Mouse (Mus musculus) thymus, adult 18-20 months (tissue): ENCODE measurements around the gene Pitx3.
"Not testable (repeated sequence)": the region's sequence is repeated elsewhere in the genome, so short reads cannot be mapped to it uniquely, and the experiment has no call there.

ENCODE experiments used
- DNase-seq, 2 experiments: peaks; one replicate each; pipeline ENCODE4 v3.0.0; 2022; ENCODE audit warnings: mixed read lengths in 2 of 2

Gene Pitx3

DNA sequence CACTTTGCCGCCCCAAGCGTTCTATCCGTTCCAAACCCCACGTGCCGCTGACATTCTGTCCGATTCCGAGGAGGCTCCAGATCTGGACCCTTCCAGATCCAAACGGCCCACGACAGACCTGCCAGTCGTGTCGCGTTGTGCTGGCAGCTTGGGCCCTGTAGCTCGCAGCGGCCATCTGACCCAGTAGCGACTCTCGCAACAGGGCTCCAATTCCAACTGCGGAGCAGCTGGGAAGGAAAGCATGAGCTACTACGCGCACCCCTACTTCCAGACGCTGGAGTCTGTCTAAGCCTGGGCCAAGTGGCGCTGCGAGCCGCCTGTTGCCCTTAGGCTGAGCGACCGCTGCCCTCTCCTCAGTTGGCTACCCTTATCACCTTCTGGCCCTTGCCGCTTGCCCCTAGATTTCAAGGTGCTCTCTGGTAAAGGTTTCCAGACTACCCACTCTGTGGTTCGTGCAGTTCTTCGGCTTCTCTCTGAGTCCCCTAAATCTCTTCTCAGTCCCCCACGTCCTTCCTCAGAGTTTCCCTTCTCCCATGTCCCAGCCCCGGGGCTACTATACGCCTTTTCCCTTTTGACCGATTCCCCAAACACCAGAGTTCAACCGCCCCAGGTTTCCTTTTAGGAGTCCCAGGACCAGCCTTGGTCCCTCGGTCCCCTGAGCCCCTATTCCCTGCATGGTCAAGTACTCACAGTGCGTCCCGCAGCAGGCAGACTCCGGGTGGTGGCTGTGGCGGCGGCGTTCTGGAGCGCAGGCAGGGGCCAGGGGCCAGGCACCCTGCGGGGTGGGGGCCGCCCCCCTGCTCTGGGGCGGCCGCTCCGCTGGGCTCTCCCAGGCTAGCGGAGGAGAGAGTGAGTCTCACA lies at the start of gene Pitx3:
Gene Pitx3 (minus strand): TSS at position 816 of the 861 bp plus-strand sequence.
- no peak for DNase-seq

DNA sequence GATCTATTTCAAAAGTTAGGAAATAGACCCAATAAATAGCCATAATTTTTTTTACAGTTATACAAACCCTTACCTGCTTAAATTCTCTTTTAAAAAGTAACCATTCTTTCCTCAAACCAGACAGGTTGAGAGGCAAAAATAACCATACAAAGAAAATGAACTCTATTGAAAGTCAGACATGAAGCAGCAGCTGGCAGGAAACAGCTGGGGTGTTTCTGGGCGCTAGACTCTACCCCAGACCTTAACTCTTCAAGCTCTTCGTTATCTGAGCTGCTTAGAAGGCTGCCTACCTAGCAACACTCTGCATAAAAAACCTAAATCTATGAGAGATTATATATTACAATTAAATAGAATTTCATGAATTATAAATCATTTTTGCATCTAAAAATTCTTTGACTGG lies 39.1 kb upstream of the Pitx3 start:
- DNase-seq: no peak

DNA sequence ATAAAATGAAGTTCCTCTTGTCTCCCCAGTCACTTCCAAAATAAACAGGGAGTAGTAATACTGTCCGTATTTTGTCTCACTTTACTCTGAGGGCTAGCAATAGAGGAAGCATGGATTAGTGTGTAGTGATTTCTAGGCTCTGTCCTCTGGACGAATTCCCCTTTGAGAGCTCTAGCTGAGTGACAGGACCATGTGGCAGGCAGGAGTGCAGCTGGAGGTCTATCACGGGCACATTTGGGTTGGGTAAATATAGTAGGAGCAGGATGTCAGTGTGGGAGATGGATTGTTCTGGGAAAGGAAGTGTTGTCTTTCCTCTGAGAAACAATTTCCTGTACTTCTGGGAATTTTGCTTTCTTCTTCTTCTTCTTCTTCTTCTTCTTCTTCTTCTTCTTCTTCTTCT lies 38.5 kb upstream of the Pitx3 start:
- no peak for DNase-seq

DNA sequence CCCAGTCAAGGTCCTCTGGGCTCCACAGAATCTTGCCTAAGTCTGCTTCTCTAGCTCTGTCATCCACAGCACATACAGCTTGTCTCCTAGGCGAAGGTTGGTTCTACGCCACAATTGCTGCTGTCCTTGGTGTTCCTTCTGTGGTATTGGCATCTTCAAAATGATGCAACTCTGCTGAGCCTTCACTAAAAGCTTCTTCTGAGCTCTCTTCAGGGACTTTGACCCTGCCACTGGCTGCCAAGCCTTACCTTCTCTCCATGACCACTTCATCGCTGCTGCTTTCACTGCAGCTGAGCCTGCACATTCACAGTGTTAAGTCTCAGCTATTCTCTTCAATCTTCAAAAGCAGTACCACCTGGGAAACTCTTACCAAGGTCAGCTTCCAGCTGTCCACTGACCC lies 34.1 kb upstream of the Pitx3 start:
- DNase-seq: no peak

DNA sequence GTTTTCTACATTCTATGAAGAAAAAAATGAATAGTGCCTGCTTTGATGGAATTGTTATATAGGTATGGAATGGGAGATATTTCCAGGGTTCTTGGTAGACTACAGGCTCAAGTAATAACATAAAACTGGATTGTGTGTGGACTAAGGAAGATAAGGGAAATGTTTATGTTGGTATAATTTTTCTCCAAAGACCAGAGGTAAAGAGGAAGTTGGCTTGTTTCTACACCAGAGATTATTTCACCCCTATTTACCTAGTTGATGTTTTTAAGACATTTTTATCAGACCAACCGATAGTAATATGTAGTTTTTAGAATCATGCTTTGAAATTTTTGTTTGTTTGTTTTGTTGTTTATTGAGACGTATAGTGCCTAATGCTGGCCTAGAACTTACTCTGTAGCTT lies 32.1 kb upstream of the Pitx3 start:
- no peak for DNase-seq

DNA sequence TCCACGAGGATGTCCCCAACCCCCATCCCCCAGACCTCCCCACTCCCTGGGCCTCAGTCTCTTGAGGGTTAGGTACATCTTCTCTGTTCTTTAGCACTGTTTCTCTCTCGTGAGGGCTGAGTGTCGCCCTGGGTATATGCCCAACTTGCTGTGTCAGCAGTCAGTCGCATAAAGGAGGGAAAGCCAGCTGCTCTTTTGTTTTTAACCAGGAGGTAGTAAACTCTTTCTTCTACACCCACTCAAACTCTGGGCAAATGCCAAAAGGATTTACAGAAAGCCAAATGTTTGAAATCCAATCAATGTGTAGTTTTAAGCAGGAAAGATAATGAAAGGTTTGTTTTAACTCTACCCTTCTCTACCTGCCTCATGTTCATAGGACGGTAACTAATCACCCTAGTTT lies 28.9 kb upstream of the Pitx3 start:
- DNase-seq: no peak

DNA sequence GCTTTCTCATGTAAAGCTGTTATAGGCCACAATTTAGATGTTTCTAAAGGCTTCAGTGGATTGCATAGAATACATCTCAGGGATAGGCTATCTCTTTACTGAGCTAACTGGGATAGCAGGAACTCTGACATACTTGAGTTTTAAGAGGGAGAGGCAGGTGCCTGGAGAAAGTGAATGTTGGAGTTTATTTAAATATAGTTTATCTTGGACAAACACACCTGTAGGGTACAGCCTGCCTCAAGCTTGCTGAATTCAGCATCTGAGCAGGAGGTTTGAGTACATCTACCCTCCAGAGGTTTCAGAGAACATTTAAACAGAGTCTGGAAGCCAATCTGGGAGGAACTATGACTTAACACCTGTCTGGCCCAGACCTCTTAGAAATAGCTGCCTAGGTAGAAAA lies 27.0 kb upstream of the Pitx3 start:
- DNase-seq: no peak

DNA sequence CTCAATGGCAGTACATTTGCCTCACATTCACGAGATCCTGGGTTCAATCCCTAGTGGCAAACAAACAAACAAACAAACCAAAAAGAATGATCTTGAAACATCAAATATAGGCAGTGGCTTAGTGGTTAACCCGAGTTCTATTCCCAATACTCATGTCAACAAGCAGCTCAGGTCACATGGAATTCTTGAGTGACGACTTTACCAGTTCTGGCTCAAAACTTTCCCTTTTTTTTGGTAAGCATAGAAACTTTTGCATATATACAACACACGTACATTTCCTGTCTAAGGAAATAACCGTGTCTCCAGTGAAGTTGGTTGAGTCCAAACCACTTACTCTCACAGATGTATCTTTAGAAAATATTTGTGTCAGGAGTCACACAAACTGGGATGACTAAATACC lies 24.4 kb upstream of the Pitx3 start:
- no peak for DNase-seq

DNA sequence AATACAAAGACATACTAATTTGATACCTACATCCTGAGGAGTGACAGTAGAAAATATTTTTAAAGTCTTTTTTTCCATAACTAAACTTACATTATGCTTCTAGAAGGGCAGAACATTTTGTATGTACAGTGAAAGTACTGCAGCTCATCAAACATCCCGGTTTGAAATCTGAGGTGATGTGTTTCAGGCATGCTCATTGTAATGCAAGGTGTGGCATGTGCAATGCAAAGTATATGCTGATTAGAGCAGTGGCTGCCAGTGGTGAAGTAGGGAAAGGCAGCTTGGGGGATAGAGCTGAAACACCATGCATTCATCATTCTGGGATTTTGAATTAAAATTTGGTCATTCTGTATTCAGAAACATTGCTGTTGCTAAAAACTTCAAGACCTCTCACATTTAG lies 21.8 kb upstream of the Pitx3 start:
- DNase-seq: no peak

DNA sequence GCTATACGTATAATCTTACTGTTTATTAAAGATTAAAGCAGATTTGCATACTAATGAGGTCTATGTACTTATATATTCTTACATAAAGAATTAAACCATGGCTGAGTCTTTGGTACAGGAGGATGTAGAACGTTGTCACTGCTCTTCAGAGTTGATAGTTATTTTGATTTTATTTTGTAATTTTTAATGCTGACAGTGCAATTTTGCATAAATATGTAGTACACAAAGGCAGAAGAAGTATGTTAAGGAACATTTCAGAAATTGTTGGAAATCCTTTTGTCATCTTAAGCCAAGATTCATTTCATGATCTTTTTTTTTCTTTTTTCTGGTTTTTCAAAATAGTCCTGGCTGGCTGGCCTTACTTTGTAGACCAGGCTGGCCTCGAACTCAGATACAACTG lies 21.3 kb upstream of the Pitx3 start:
- no peak for DNase-seq

DNA sequence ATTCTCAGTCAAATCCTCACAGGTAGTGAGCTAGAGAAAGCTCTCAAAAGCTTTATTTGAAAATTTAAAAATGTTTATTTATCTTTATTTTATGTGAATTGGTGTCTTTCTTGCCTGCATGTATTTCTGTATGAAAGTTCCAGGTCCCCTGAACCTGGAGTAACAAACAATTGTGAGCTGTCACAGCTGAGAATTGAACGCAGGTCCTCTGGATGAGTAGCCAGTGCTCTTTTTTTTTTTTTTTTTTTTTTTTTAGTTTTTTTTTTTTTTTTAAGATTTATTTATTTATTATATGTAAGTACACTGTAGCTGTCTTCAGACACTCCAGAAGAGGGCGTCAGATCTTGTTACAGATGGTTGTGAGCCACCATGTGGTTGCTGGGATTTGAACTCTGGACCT lies 19.0 kb upstream of the Pitx3 start:
- DNase-seq: not testable (repeated sequence)

DNA sequence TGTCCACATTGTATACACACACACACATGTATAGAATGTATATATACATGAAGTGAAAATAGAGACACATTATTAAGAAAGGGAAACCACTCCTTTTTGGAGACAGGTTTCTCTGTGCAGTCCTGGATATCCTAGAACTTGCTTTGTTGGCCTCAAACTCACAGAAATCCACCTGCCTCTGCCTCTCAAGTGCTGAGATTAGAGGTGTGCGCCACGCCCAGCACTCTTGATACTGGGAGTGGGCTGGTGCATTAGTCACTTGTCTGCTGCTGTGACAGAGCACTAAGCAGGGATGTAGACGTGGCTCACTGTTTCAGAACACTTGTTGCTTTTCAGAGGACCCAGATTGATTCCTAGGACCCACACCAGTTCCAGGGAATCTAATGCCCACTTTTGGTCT lies 17.8 kb upstream of the Pitx3 start:
- no peak for DNase-seq

DNA sequence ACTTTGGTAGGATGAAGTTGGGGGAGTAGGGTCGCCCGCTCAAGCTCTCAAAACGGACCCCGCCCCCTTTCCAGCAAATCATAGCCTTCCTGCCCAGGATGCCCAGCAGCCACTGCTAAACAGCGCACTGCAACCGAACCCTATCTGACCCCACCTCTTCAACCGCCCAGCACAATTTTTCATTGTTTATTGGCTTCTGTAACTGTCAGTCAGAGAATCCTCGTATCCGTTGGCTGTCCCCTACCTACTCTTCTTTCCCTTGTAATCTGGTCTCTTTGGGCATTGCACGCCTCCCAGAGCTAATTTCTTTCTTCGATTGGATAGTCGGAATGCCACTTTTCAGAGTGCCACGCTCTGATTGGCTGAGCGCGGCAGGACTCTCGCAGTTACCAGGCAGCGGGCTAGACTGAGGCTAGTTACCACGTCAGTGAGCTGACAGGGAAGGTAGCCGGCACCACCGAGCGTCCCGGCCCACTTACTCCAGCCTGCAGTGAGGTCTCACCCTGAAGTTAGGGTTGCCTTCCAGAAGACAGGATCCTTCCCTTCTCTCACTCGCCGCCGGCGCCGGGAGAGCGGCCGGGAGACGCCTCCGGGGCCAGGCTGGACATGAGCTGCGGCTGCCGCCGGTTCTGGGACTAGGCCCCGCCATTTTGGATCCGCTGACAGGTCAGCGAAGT lies 4.1 kb upstream of the Pitx3 start, which contains the start of gene Gbf1:
Gene Gbf1 (plus strand): TSS at position 383 of the 677 bp plus-strand sequence.
- DNase-seq: peak; percentile 85 to 95

DNA sequence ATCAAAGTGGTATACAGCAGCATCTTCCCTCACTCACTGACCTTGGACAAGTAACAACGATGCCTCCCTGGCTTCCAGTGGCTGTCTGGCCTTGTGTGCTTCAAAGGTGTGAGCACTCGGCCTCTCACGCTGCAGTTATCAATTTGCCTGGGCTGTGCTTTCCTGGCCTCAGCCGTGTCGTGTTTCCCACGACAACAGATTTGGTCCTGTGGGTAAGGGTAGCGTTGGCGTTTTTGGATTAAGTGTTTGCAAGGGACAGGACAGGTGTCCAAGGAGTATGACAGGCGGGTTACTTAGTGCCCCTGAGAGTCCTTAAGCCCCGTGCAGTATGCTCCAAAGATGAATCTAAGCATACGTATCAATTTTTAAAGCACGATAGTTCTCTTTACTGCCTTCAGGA lies 965 bp upstream of the Pitx3 start:
- no peak for DNase-seq

DNA sequence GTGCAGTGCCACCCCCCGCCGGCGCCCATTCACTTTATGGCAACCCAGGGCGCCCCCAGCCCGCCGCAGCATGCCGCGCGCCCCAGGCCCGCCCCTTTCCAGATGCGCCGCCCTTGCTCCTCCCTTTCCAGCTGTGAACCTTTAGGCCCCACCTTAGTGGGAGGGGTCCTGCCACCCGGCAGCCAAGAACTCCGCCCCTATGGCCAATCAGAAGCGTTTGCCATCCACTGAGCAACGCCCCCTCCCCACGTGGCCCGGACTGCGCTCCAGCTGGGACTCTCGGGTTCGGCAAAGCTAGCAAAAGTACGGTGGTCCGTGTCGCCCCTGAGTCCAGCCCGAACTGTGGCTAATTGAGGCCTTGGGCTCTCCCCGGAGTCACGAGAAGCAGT lies 240 bp upstream of the Pitx3 start:
- peak; percentile 40 to 55 for DNase-seq

DNA sequence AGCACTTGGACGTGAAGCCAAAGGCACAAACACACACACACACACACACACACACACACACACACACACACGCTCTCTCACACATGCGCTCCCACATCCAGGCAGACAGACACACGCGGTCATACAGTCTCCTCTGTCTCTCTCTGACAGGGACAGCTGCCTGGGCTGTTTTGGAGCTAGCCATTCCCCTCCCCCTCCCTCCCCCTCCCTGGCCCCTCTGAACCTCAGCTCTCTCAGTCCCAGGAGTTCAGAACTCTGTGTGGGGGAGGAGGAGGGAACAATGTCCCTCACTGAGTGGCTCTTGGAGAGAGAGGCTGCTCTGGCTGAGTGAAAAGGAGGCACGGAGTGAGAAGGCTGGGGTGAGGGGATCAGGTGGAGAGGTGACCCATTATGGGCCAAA lies 7.0 kb downstream of the Pitx3 start:
- DNase-seq: no peak

DNA sequence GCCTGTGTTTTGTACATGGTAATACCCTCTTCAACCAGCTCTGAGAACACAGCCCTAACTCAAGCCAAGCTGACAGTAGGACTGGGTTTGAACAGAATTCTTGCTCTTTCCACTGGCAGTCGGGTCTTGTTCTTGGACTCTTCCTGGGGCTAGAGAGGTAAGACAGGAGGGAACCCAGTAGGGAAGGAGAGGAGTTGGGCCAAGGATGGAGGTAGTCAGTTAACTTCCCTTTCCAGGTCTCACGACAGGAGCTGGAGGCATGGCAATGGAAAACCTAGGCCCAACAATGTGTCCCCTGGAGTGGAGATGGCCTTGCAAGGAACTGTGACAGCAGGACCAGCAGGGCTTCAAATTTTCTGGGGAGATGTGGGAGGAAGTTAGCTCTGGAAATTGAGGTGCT lies 7.8 kb downstream of the Pitx3 start:
- no peak for DNase-seq

DNA sequence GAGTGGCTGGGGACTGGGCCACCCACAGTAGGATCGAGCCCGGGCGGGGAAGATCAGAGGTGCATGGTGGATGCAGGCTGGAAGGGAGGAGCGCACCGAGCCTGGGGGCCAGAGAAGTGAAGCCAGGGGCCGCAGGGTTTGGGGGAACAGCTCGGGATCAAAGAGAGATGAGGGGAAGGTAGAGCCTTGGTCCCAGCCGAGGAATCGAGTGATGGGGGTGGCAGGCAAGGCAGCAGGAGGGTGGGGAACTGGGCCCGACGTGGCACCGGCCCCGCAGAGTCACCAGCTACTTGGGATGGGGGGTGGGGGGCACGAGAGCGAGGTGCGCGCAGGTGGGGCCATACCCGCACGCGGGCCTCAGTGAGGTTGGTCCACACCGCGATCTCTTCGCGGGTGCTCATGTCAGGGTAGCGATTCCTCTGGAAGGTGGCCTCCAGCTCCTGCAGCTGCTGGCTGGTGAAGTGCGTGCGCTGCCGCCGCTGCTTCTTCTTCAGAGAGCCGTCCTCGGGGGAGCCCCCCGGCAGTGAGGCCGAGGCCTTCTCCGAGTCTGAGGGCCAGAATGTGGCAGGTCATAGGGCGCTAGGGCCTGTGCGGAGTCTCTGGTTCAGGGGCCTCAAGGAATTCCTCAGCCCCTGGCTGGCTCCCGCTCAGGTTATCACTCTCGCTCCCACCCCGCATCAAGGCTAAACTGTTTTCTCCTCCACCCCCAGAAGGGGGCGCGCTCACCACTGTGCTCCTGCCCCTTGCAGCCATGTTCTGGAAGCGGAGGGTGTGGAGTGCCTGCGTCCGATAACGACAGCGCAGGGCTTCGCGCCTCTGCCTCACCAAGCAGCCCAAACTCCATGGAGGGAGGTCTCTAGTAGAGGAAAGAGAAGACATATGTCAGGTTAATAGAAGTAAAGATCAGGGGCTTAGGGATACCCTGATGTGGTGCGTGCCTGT lies 11.2 kb downstream of the Pitx3 start:
- DNase-seq: peak; percentile 52 to 60

DNA sequence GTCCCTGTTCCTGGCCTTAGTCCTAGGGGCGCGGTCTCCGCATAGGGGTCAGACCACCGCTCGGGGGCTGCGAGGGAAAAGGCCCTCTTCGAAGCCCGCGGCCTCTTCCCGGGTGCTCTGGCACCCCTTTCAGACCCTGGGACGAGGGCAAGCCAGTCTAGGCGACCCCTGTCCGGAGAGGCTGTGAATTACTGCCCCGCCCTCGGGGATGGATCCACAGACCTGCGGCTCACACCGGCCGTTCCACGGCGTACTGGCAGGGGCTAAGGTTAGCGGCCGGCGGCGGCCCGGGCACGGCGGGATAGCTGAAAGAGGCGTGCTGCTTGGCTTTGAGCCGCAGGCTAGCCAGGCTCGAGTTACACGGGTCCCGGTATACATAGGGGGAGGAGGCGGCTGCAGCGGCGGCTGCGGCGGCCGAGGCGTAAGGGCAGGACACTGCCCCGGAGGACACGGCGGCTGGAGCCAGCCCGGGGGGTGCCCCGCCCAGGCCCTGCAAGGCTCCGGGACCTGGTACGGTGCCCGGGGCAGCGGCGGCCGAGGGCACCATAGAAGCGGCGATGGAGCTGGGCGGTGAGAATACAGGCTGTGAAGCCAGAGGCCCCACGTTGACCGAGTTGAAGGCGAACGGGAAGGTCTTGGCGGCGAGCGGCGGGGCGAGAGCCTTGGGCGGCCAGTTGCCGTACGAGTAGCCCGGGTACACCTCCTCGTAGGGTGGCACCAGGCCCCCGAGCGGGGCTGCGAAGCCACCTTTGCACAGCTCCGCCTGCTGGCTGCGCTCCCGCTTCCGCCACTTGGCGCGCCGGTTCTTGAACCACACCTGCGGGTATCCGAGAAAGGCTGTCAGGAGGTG lies 12.1 kb downstream of the Pitx3 start:
- DNase-seq: peak; percentile 73

DNA sequence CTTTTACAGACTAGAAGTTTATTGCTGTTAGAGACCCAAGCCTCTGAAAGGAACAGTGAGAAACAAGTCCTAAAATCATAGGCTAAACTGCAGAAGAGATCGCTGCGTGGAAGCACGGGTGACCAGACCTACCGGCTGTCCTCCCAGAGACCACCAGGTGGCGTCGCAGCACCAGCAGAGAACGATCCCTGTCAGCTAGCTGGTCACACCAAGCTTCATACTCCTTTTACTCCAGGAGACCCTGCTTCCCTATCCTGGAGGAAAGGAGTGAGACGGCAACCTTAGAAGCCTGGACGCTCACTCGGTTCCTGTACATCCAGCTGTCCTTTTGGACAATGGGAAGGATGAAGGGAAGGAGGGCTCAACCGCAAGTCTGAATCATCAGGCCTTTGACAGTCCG lies 12.8 kb downstream of the Pitx3 start:
- DNase-seq: peak; percentile 55 to 58

DNA sequence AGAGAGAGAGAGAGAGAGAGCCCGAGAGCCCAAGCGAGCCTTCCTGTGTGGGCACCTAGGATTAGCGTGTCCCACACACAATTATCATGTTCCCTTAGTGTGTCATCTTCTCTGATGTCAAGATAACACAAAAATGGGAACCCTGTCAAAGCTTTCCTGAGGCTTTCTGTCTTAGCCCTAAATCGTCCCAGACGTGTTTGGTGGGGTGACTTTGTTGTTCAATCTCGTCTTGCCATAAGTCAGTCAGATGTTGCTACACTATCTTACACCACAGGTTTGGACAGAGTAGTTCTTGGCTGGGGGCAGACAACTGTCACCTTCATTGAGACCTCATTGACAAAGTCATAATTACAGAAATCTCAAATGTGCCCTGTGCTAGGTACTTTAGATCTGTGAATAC lies 15.5 kb downstream of the Pitx3 start:
- no peak for DNase-seq
